Comparison of ENCODE assay signal across 9 mouse cellular contexts in genomic region chr7:90370071-90370851, GRCm38 (mm10). TPM values are rescaled to one million over a fixed set of nuclear protein-coding genes. Genes with fewer than 3 reads are reported as not detected.
DNase-seq lines count a peak whose midpoint lies in the region; ATAC-seq and TF ChIP-seq lines count a peak whose summit lies in the region.
"Had no signal": no experiment of that assay in that cellular context is flagged by ENCODE, and none has a peak within 500 bp of the region (broad histone marks: within the 10 kb centered on the region; RNA-seq: fewer than 3 reads in every experiment).

No protein-coding gene starts in this region.

- H3K27ac ChIP-seq in hindbrain, postnatal 0 days: no peak overlapping the region
- no peak overlapping the region for H3K27ac ChIP-seq in hindbrain, embryonic 13.5 days
- H3K27ac ChIP-seq in intestine, embryonic 15.5 days: no peak overlapping the region

- DNase-seq in hindbrain, postnatal 0 days (ENCODE audit: low spot score): peak; percentile 41
- peak; percentile 66 for DNase-seq in adrenal gland, adult 2 months
- DNase-seq in gastrocnemius, postnatal 14 days: peak; percentile 7
- DNase-seq in lung, postnatal 10 days: peak; percentile 73
- DNase-seq in embryo, embryonic 11 days: no peak
- no peak for DNase-seq in ovary, postnatal 10 days (ENCODE audit: low spot score)

- H3K9me3 ChIP-seq in hindbrain, postnatal 0 days (ENCODE audit: low read length): no peaks in the 10 kb centered on the region
- no peaks in the 10 kb centered on the region for H3K9me3 ChIP-seq in hindbrain, embryonic 13.5 days
- H3K9me3 ChIP-seq in intestine, embryonic 15.5 days: no peaks in the 10 kb centered on the region

- 69% methylated on average over 6 of the region's 6 CpGs for WGBS in hindbrain, postnatal 0 days
- WGBS in hindbrain, embryonic 13.5 days: 84% methylated on average over 6 of the region's 6 CpGs
- 59% methylated on average over 6 of the region's 6 CpGs for WGBS in intestine, embryonic 15.5 days

- no peak overlapping the region for H3K4me3 ChIP-seq in hindbrain, postnatal 0 days (ENCODE audit: low read length)
- no peak overlapping the region for H3K4me3 ChIP-seq in hindbrain, embryonic 13.5 days
- no peak overlapping the region for H3K4me3 ChIP-seq in intestine, embryonic 15.5 days (replicated peaks)

- ATAC-seq in hindbrain, postnatal 0 days: peak; percentile 64; the same call in 1 of the 2 replicates
- no peak for ATAC-seq in hindbrain, embryonic 13.5 days (ENCODE audit: low FRiP score)
- no peak for ATAC-seq in intestine, embryonic 15.5 days
- ATAC-seq: midbrain, embryonic 16.5 days had no signal

- TF ChIP-seq CTCF in hindbrain, postnatal 0 days (IDR thresholded peaks at IDR 0.05; ENCODE audit: low read depth): no peak

- no peak overlapping the region for H3K4me2 ChIP-seq in hindbrain, postnatal 0 days (ENCODE audit: low read depth, low read length)
- H3K4me2 ChIP-seq in hindbrain, embryonic 13.5 days: no peak overlapping the region
- no peak overlapping the region for H3K4me2 ChIP-seq in intestine, embryonic 15.5 days (replicated peaks)

- intact Hi-C loops in gastrocnemius, postnatal 14 days (cut with DNase I; ENCODE audit: low total_unique reads): no loop called here

- H3K36me3 ChIP-seq in hindbrain, postnatal 0 days (ENCODE audit: insufficient read depth, low read length): no peaks in the 10 kb centered on the region
- no peaks in the 10 kb centered on the region for H3K36me3 ChIP-seq in hindbrain, embryonic 13.5 days
- H3K36me3 ChIP-seq in intestine, embryonic 15.5 days: no peaks in the 10 kb centered on the region

- no peaks in the 10 kb centered on the region for H3K27me3 ChIP-seq in hindbrain, postnatal 0 days (ENCODE audit: insufficient read depth, low read length)
- H3K27me3 ChIP-seq in hindbrain, embryonic 13.5 days: no peaks in the 10 kb centered on the region
- H3K27me3 ChIP-seq in intestine, embryonic 15.5 days (replicated peaks): no peaks in the 10 kb centered on the region

- H3K4me1 ChIP-seq in hindbrain, postnatal 0 days (ENCODE audit: insufficient read depth, low read length): 0 out of 2 replicates have a peak, but pooled peaks cover 3% of the 10 kb centered on the region
- H3K4me1 ChIP-seq in hindbrain, embryonic 13.5 days (replicated peaks): no peaks in the 10 kb centered on the region
- peaks cover 9% of the 10 kb centered on the region; the same call in 1 of the 2 replicates for H3K4me1 ChIP-seq in intestine, embryonic 15.5 days (replicated peaks)

- H3K9ac ChIP-seq in hindbrain, postnatal 0 days (replicated peaks; ENCODE audit: low read length): no peak overlapping the region
- no peak overlapping the region for H3K9ac ChIP-seq in hindbrain, embryonic 13.5 days
- H3K9ac ChIP-seq in intestine, embryonic 15.5 days: no peak overlapping the region

RNA-seq across cellular contexts. Expression of gene Ccdc89, which starts 56.1 kb away (rescaled TPM):
- total RNA-seq in hindbrain, postnatal 0 days (2014; rRNA removed): 0.36 and 0.89 TPM in 2 replicates
- 0.89 and 1.2 TPM in 2 replicates for polyA plus RNA-seq in hindbrain, postnatal 0 days (2015; fragmentation: Nextera tagmentation; extraction: Ambion mirVana)
- 2.0 and 2.2 TPM in 2 replicates for polyA plus RNA-seq in hindbrain, embryonic 13.5 days (2015; fragmentation: Nextera tagmentation; extraction: Ambion mirVana)
- total RNA-seq in adrenal gland, adult 2 months (2021): under 1 TPM; 0.14 to 0.76 TPM
- polyA plus RNA-seq in adrenal gland, adult 2 months (2012; rRNA removed): 0.06 TPM in 1 of 2 replicates, not detected in the other
- under 1 TPM in 1 of 2 experiments, not detected in 1; 0.13 TPM for total RNA-seq in gastrocnemius, postnatal 14 days (2021)
- 0.48 and 0.85 TPM in 2 replicates for polyA plus RNA-seq in intestine, embryonic 15.5 days (2015; fragmentation: Nextera tagmentation; extraction: Ambion mirVana)

Comparison
In these comparisons a context has a peak if more than half of its experiments do, and no peak if none do; other contexts are left out.
1. DNase-seq: peak in hindbrain, postnatal 0 days (single experiment), adrenal gland, adult 2 months (single experiment), gastrocnemius, postnatal 14 days (single experiment) and lung, postnatal 10 days (single experiment); none in embryo, embryonic 11 days (single experiment) and ovary, postnatal 10 days (single experiment).